Mouse (Mus musculus) testis, postnatal 10 days (tissue): Measurements from ENCODE around the gene Esyt2.
"Not testable (repeated sequence)": the region's sequence is repeated elsewhere in the genome, so short reads cannot be mapped to it uniquely, and the experiment has no call there.

ENCODE experiments used
- DNase-seq: peaks from one replicate; pipeline ENCODE4 v3.0.0; 2021; ENCODE audit warnings: low spot score

The Esyt2 gene

DNA sequence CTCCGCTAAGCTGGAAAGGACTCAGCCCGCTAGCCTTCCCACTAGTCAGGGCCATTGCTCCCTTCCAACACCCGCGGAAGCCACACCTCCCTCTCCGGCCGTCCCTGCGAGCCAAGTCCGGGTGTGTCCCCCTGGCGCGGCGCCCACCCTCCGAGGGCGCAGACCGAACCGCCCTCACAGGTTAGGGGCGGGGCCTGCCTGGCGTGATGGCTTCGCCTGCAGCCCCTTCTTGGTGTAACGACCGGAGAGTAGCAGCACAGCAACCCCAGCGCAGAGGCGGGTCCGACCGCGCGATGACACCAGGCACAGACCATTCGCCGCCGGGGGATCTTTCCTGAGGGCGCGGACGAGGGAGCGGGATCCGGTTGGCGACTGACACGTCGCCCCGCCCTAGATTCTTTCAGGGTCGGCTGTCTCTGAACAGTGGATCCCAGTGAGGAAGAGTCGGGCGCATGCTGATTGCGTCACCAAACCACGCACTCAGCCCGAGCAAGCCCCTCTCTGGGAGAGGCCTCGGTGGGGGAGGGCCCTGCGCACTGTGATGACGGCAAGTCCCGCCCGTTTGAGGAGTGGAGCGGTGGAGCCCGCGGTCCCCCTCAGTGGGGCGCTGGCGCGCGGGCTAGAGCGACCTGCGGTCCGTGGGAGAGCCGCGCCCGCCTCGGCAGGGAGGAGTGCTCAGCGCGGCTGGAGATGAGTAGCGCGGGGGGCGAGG is at the start of gene Esyt2:
Gene Esyt2 (plus strand): TSS at position 544 of the 712 bp plus-strand sequence.
- peak; percentile 99 for DNase-seq

DNA sequence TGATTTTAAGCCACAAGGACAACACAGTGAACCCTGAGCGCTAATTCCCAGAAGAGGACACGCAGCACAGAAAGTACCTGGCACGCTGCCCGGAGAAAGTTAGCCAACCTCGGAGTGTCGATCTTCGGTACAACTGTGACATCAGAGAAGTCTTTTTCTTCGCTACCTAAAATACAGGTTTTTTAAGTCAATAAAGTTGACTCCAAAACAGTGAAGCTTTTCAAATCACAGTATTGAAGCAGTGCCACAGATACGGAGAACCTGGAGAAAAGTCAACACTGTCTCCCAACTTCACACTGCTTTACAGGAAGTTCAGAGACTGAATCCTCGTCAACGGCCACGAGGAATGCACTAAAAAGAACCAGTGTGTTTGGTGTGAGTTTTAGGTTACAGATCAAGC is 49.4 kb upstream of the Esyt2 start:
- peak; percentile 95 for DNase-seq

DNA sequence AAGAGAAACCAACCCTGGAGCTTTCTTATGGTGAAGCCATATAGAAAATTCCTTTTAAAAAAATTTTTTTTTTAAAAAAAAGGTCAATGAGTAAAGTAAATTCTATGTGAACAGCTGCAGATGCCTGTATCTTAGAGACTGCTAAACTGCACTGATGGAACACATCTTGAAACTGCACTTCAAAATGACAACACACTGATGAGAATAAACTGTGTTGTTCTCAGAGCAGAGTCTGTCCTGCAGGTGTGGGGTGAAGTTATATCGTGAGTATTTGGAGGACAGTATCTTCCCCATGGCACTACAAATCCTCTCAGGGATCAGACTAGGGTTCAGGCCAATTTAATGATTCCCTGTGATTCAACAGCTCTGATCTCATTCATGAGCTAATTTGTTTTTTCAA is 48.9 kb upstream of the Esyt2 start:
- DNase-seq = no peak

DNA sequence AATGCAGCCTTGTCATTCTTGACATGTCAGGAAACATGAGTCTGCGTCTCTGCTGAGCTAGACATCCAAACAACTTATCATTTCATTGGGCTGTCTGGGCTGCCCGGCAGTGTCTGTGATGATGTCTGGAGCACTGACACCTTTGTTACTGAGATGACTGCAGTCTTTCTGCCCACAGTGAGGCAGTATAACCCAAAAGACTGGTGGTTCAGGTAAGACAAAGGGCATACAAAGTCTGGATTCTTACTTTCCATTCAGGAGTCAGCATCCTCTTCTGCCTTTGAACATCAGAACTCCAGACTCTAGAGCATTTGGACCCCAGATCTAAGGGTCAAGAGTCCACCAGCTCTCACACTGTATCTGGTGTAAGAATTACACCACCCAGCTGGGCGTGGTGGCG is 45.6 kb upstream of the Esyt2 start:
- DNase-seq = no peak

DNA sequence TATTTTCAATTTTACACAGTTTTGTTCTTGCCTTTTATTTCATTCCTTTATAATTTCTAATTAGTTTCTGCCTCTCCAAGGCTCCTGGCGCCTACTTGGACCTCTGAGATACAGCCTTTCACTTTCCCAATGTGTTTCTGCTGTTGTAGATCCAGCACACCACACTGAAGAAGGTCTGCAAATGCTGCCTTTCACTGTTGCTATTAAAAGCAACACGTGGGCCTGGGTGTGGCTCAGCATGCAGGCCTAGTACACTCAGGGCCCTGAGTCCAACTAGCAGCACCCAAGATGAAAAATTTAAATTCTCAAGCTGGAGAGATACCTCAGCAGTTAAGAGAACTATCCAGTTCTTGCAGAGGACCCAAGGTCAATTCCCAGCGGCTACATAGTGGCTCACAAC is 44.3 kb upstream of the Esyt2 start:
- no peak for DNase-seq

DNA sequence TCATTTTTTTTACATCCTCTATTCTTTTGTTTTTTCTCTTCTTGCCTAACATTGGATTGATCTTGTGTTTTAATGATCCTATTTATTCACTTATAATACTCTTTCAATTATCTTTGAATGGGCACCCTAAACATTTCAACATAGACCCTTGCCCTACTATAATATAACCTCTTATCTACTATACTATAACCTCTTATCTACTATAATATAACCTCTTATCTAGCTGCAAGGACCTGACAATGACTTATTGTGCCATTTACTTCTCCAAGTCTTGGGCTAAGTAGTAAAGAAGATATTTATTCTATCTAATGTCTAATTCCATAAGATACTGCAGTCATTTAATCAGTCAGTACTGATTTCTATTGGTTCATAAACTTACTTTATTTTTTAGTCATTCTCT is 42.6 kb upstream of the Esyt2 start:
- no peak for DNase-seq

DNA sequence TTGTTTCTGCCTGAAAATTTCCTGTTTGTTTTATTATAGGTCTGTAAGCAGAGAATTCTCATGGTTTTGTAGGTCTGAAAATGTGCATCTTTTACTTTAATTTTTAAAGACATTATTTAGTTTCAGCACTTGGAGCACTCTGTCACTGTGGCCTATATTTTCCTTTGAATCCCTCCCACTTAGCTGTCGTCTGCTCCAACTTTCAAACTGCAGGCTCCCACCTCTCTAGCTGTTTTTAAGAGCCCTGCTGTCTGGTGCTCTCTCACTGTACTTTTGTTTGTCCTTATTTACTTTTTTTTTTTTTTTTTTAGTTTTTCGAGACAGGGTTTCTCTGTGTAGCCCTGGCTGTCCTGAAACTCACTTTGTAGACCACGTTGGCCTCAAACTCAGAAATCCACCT is 42.2 kb upstream of the Esyt2 start:
- DNase-seq = no peak

DNA sequence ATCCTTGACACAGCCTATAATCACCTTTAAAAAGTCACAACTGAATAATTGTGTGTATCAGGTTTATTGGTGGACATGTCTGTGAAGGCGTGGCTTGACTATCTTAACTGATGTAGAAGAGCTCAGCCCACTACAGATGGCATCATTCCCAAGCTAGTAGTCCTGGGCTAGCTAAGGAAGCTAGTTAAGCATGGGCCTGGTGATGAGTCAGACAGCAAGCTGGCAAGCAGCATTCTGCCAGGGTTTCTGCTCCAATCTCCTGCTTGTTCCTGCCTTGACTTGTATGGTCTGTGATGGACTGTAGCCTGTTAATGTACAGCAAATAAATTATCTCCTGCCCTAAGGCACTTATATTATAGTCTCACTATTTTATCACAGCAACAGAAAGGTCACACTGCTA is 36.4 kb upstream of the Esyt2 start:
- no peak for DNase-seq

DNA sequence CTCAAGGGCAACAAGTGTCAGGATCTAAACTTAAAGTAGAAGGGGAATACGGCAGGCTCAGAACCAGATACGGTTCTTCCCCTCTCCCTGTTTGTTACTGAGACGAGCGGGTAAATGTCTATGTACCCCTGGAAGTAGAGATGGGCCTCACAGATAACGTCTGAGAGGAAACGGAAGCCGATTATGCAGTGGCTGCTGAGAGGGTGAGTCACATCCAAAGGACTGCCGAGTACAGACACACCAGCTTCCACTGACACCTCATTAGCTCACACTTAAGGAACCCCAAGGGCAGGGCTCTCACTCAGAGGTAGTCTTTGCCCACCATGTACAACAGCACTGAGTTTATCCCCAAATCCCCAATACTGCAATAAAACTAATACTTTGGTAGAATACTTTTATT is 26.3 kb upstream of the Esyt2 start:
- no peak for DNase-seq

DNA sequence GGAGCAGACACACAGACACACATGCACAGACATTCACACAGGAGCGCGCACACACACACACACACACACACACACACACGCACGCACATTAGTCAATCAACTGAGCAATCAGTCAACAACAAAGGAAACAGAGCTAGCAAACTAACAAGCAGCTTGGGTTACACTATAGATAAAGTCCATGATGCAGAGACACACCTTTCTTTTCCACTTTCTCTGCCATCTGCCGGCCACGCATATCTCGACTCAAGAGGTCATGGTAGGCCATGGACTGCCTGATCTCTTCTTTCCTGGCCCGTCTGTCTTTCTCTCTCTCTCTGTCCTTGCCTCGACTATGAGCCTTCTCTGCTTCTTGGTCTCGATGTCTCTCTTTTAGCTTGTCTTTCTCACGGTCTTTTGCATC is 25.4 kb upstream of the Esyt2 start:
- DNase-seq = no peak

DNA sequence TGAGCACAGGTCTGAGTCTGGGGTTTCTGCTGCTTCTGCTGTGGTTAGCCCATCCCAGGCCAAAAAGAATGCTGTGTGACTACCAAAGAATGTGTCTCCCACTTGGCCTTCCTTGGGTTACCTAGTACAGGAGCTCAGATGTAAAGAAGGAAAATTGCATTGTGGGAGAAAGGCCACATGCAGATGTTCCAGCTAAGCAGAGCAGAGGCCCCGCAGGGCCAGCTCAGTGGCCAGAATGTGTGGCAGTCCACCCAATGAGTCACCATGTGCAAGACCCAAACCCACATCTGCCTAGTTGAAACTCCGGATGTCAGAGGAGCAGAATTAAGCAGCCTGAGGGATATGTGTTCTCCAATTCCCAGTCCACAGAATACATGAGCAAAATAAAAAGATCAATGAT is 22.7 kb upstream of the Esyt2 start:
- DNase-seq = no peak

DNA sequence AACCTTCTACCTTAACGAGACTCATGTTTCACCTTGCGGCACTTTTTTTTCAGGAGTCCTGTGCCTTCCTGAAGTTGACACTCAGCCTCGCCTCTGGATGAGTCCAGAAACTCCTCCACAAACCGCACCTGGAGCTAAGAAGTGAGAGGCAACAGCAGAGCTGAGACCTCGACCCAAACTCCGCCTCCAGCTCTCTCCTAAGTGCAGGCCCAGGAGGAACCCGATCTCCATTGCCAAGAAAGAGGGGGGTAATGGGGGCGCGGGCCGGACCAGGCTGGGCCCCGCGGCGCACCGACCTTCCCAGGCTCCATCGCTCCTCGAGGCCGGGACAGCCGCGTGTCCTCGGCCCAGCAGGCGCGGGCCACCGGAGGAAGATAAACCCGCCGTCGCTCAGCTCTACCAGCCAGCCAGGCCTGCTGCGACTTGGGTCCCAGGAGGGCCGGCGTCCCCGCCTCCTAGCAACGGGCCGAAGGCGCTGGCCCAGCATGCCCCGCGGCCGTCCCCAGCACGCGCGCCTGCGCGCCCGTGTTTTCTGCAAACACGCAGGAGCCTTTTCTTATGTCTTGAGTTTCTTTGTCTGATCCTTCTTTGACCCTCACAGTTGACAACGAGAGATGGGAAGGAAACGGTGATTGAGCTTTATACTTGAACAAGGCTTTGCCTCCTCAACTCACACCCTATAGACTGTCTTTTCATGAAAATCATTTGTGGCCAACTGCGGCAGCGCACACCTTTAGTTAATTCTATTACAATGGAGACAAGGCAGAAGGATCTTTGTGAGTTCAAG is 18.2 kb upstream of the Esyt2 start, which contains the start of gene Wdr60:
Gene Wdr60 (minus strand): TSS at position 468 of the 787 bp plus-strand sequence.
- DNase-seq = peak; percentile 91

DNA sequence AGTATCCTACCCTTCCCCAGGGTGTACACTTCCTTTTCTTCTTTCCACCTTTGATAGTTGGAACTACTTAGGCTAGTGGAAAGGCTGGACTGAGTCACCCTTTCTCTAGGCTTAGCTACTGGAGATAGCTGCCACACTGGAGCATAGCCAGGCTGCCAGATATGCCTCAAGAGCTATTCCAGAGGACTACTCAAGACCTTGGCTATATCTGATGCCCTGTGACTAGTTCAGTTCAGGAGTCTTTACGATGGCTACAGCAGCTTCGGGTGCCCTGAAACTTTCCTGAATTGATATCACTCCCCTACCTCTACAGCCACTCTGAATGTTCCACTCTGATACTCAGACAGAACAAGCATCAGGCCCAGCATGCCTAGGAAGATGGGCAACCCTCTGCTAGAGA is 16.2 kb upstream of the Esyt2 start:
- no peak for DNase-seq

DNA sequence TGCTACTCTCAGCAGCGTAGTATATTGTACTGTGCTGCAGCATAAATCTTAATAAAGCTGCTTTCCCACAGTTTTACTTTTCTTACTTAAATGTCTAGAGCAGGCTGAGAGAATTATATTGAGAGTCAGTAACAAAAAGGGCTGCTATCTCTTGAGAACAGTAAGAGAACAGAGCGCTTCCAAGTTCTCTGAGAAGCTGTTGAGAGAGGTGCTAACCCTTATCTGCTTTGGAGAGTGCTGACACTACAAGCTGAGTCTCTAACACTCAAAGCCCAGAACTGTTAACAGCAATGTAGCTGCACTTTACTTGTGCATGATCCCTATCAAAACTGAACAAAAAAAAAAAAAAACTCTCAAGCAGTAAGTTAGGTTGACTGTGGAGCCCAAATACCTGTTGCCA is 15.7 kb upstream of the Esyt2 start:
- DNase-seq = no peak

DNA sequence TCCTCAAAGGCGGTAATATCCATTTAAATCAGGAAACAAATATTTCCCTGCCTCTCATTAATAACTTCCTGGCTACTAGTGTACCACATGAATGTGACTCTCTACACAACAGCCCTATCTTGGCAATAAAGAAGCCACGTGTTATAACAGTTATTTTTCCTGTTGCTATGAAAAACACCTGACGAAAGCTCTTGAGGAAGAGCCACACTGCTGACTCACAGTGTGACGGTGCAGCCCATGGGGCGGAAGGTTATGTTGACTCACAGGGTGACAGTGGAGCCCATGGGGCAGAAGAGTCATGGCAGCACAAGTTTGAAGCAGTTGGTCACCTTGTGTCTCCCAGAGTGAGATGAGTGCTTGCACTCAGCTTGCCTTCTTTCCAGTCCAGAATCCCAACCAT is 11.5 kb upstream of the Esyt2 start:
- DNase-seq = no peak

DNA sequence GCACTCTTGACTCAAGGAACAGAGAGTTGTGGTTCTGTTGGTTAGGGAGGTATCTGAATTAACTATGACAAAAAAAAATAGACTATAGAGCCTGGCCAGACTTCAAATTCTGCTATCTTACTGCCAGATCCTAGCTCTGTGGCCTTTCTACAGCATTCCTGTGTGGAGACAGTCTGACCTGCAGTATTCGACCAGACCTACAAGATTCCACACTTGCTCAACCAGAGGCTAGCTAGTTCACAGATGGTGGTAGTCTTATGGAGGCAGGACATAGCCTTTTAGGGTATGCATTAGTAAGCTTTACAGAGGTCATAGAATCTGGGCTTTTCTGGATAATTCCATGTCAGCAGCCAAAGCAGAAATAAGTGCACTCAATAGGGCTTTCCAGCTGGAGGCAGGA is 10.5 kb upstream of the Esyt2 start:
- no peak for DNase-seq

DNA sequence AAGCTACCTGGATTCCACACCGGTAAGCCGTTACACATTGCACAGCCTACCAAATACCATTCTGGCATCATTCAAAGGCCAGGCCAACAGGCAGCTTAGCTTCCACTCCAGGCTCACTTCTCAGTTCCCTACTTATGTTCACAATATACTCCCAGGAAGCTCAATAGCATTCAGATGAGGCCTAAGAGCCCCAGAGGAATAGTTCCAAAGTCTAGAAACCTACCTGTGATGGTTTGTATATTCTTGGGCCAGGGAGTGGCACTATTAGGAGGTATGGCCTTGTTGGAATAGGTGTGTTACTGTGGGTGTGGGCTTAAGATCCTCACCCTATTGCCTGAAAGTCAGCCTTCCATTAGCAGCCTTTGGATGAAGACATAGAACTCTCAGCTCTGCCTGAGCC is 9.9 kb upstream of the Esyt2 start:
- no peak for DNase-seq

DNA sequence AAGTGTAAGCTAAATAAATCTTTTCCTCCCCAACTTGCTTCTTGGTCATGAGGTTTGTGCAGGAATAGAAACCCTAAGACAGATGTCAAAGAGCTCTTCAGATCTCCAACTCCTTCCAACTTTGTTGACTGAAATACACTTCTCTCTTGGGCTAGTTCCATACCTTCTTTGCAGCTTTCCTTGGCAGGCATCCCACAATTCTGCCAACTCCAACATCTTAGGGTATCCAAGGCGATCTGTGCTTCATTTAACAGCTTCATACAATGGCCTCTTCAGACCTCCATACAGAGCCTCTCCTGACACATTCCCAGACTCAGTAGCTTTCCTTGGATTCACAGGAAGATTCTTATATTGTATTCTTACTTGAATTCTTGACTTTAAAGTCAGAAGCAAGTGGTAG is 7.3 kb upstream of the Esyt2 start:
- no peak for DNase-seq

DNA sequence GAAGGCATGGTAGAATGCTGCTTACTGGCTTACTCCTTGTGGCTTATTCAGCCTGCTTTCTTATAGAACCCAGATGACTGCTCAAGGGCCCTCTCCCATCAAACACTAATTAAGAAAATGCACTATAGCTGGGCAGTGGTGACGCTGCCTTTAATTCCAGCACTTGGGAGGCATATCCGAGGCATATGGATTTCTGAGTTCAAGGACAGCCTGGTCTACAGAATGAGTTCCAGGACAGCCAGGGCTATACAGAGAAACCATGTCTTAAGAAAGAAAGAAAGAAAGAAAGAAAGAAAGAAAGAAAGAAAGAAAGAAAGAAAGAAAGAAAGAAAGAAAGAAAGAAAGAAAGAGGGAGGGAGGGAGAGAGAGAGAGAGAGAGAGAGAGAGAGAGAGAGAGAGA is 5.9 kb upstream of the Esyt2 start, which contains the start of gene Gm11027:
Gene Gm11027 (plus strand): TSS at position 301 of the 400 bp plus-strand sequence.
- DNase-seq = not testable (repeated sequence)

DNA sequence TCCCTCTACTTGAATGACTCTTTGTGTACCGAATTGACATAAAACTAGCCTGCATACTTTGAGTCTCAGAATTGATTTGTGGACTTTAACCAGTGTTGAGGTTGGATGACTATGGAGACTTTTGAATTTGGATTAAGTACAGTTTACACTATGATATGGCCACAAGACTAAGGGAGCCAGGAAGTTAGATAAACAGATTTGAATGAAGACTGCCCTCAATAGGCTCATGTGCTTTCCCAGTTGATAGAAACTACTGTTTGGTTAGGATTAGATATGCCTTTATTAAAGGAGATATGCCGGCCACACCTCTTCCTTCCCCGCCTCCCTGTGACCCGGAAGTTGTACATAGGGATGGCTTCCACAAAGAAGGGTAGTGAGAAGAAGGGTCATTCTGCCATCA is 5.4 kb upstream of the Esyt2 start:
- DNase-seq = no peak

DNA sequence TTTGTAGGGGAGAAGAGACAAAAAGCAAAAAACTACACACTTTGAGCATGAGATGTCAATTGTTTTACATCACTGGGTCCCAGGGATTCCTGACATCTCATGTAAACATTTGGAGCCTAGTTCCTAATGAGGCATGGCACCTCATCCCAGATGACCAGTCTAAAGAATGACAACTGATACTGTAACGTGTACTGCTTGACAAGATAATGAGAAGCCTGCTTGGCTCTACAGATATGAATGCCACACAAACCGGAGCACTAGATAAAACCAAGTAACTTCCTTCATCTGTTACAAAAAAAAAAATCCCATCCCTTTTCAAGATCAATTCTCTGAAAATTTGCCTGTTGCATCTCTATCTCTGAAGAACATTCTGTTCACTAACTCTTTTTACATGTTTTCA is 4.0 kb upstream of the Esyt2 start:
- no peak for DNase-seq

DNA sequence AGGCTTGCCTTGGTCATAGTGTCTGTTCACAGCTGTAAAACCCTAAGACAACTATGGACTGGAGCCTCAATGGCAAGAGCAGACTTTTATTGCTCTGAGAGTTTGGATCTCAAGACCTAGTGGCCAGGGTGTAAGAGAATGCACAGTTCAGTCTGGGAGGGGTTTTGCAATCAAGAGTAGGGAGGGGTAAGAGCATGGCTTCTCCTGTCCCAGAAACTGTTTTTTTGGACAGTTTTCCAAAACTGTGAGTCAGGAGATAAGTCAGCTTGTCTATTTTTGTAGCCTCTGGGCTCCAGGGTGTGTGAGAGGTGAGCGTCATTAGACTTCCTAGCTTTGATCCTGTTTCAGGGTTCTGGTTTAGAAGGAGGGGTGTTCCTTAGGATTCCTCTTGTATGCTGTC is 2.5 kb upstream of the Esyt2 start:
- no peak for DNase-seq

DNA sequence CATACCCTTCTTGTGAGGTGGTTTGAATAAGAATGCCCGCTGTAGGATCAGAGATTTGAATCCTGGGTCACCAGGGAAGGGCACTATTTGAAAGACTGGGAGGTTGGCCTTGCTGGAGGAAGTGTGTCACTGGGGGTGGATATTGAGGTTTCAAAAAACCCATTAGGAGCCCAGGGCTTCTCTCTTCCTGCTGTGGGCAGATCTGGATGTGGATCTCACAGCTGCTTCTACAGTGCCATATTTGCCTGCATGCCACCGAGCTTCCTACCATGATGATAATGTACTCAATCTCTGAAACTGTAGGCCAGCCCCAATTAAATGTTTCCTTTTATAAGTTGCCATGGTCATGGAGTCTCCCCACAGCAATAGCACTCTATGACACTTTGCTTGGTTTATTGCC is 1.8 kb upstream of the Esyt2 start:
- DNase-seq = no peak
